Mouse (Mus musculus) adrenal gland (tissue): ENCODE data around the gene Gprc5d.

Experiments
- intact Hi-C: fragments of 180-260 bp; cut with DNase I; formaldehyde crosslinking; loops from one replicate; pipeline ENCODE4 v1.15.1; 2025

Gene Gprc5d

DNA sequence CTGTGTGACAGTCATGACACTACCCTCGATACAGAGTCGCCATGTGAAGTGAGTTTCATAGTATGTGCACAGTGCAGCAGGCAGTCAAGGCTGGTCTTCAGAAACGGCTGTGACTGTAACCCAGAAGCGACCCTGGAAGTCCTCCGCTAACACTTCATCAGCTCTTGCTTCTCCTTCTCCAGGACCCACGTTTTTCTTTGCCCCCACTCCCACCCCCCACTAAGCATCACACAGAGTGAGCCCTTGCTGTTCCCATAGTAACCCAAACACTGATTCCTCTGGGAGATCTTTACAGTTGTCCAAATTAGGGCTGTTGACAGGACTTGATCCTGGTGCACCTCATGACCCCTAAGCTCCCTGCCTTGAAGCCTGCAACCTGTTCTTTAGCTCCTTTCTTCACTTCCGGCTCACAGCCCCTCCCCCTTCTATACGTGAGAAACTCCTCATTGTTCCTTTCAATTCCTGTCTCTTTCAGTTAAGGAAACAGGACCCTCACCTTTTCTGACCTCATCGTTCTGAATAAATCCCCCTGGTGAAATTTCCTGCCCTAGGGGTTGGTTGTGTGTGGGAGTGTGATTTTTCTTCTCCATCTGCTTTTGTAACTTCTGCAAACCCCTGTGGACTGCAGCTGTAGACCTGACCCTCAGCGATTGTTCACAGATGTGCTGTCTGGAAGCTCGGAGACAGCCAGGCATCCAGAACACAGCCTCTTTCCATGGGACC, 18.5 kb upstream of the Gprc5d start:
- intact Hi-C loops: no loop called here

DNA sequence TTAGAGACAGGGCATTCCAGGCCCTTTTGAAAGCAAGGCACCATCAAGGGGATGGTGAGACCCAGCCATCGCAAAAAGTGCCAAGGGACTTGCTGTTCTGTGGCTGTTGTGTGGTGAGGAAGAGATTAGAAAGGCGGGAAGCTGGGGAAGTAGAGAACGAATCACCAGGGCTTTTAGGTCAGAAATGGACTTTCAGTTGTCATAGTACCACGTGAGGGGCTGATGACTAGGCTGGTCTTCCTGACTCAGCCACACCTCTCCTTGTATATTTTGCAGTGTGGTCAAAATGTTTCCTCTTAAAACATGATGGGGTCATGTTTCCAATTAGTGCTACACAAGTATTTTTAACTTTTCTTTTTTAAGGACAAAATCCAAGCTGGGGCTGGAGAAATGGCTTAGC, 17.7 kb upstream of the Gprc5d start:
- intact Hi-C loops: no loop called here

DNA sequence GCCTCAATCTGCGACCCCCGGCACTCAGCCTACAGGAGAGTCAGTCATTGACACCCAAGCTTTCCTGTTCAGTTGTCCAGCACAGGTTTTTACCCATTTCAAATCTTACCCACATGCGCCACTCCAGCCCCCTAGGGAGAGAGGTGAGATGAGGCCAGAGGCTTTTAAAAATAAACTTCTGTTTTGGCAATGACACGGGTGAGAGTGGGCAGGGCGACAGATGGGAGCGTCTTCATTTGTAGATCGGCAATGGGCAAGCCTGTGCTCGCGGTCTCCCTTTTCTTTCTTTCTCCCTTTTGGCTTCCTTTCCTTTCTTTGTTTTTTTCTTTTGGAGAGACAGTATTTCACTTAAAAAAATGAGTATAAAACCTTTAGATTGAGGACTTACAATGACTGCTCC, 15.4 kb upstream of the Gprc5d start:
- intact Hi-C loops: no loop called here

DNA sequence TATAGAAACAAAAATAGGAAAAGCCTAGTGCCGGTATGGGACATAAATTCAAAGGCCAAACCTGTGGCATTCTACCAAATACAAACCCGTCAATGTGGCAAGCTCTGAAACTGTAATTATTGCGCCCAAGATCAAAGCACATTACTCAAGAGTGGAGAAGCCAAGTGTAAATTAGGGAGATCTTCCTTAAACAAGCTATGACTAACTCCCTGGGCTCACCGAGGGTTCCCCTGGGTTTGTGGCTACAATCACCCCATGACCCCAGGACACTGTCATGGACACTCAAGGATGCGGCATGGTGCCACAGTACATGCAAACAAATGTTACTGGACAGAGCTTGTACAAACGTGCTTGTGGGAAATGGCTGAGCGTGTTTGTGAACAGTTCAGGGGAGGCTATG, 15.0 kb upstream of the Gprc5d start:
- intact Hi-C loops: no loop called here

DNA sequence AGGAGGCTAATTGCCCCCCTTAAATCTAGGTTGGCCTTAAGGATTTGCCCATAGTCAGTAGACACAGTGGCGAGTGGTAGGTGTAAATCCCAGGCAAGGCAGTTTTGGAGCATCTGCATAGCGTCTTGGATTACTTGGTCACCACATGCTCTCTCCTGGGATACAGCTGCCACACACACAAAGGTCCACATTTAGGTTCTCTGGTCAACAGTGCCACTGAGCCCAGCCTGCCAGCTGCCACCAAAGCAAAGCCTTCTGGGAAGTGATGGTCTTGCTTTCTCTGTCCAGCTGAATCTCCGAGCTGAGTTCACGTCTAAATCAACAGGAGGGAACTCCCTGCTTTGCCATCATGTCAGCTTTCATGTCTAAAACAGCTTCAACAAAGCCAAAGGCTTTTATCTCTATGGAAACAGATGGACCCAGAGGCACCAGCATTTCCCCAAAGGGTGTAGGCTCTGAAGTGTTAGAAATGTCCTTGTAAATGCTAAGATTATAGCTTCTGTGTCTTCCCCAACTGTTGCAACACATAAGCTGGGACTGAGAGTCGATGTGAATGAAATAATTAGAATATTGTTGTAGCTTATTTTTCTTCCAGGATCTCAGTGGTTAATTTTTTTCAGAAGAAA, 6.8 kb upstream of the Gprc5d start:
- intact Hi-C loops: no loop called here

DNA sequence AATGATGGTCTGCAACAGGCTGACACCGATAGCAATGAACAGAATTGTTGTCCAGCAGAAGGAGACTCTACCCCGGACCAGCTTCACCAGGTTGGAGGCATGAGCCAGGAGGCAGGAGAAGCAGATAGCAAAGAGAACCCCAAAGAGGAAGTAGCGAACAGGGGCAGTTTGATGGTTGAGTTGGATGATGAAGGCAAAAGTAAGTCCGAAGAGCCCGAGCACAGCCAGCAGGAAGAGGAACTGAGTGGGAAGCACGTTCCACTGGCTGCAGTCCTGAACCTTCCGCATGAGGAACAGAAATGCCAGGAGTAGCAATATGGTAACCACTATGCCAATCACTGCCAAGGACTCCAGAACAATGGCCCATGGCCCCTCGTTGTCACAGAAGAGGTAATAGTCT, 1.6 kb downstream of the Gprc5d start:
- intact Hi-C loops: no loop called here

DNA sequence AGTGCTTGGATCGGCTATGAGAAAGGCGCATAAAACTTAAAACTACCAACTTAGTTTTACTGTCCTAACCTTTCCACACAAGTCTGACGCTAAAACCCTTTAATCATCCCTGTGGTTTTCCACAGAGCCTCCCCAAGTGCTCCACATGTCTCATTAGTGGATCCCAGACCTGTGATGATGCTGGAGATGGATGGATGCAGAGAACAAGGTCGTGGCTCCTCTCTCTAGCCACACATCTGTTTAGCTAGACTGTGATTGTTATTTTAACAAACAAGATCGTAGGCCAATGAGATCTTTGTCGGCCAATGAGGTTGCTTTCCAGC, 5.0 kb downstream of the Gprc5d start:
- intact Hi-C loops: no loop called here

DNA sequence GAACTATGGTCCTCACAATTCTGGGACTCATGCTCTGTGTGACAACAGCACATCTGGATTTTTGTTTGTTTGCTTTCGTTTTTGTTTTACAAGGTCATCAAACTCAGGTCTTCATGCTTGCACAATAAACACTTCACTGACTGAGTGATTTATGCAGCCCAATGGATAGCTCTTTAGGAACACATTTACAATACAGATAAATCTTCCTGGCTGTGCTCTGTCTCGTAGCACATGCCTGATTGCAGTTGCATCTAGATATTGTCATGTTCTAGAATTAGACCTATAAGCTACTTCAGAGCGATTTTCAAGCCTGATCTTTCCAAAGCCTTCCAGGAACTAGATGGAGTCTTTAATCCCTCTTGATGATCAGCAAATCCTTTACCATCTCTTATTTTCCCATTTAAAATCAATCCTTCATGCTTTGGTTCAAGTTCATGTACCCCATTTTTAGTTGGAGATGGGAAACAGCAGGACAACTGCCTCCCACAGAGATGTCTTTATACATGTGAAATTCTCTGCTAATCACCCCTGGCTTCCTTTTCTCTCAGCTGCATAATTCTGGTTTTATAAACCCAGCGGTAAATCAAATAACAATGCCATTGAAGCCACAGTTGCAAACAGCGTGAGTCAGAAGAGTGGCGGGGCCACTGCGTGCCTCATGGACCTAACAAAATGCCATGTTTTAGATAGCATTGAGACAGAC, 5.5 kb downstream of the Gprc5d start:
- intact Hi-C loops: no loop called here

DNA sequence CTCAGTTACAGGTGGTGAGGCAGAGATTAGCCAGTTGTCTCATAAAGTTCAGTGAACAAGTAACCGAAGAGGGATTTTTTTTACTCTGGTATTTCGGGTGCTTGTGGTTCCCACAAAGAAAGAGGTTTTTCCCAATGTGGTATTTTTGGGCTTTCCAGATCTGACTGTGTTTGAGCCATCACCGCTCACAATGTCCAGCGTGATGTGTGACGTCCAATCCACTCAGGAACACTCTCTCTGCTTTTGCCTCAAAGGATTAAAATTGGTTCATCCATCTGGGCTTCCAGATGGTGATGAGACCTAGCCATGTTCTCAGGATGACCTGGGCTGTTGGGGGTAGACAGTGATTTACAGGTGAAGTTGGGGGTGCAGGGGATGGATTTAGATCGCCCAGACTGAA, 11.1 kb downstream of the Gprc5d start:
- intact Hi-C loops: loop anchor here (5.0 kb wide), 1 partner anchor 35 kb away; no protein-coding TSS in a partner anchor

DNA sequence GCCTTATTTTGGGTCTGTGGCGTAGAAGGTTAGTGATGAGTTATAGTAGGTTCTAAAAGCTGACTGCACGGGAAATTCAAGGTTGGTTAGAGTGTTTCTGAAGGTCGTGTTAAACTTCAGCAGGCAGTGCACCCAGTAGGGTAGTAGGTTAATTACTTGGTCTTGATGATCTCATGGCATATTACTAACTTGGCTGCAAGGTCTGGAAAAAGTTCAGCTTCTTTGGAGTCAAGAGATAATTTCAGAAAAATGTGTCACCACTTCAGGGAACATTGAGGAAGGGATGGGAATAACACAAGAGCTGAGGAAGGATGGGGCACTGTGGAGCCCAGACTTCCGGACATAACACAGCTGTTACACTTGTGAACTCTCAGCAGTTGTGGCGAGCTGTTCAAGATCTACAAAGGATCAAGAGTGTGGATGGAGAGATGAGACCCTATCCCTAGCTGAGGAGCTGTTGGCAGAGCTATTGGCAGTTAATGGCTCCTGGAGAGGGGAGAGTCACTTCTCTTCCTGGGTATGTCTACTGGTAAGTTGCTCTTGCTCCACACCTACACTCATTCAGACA, 15.3 kb downstream of the Gprc5d start:
- intact Hi-C loops: no loop called here

DNA sequence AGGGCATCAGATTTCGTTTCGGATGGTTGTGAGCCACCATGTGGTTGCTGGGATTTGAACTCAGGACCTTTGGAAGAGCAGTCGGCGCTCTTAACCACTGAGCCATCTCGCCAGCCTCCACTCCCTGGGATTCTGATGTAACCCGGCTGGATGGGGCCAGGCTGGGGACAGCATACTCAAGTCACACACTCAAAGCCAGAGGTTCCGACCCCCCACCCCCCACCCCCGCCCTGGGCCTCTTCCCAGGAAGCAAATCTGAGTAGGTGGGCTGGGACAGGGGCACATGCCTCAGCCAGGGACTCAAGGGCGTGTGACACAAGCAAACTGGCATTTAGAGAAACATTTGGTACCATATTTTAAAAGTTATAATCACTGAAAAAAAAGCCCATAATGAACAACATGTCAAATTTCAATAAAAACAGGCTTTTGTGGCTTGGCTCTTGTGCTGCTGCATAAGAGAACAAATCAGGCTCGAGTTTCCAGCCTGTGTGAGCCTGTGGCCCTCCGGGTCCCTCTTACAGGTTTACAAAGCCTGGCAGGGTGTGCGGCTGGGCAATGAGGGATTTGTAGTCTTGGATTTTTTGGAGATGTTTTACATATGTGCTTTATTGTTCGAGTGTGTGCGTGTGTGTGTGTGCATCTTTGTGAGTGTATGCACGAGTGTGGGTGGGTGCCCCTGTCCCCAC, 17.2 kb downstream of the Gprc5d start:
- intact Hi-C loops: no loop called here

DNA sequence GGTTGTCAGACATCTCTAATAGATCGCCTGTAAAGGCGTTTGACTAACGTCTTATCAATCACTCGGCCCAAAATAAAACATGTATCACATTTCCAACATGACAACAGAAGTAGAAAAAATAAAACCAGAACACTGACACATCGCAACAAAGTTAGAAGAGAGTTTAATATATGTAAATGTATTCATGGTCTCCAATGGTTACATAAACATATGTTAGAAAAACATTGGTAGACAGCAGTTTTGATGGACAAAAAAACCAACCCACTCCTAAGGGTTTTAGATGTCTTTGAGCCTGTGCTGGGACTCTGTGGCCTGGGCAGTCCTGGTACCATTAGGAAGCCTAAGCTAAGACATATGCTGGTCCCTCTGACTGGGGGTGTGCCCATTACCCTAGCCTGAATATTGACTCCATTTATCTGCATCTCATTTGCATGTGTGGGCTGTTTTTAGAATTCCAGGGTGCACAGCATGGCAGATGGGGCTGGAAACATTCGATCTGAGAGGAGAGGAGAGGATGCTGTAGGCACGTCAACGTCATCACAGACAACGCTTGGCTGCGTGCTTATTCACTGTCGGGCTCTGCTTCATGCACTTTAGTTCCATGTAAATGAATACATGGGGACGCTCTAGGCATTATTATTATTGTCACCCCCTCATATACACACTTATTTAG, 25.1 kb downstream of the Gprc5d start:
- intact Hi-C loops: no loop called here

DNA sequence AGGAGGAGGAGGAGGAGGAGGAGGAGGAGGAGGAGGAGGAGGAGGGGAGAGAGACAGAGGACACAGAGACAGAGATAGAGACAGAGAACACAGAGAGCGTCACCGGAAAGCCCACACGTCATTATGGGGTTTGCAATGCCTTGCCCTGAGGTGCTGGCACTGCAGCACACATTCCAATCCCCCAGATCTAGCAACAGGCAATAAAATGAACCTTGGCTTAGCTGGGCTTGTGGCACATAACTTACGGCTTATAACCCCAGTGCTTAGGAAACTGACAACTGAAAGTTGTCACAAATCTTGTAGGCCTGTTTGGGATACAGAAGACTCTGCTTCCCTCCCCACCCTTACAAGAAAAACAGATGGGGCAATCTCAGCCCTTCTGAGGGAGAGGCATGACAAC, 27.4 kb downstream of the Gprc5d start:
- intact Hi-C loops: no loop called here

DNA sequence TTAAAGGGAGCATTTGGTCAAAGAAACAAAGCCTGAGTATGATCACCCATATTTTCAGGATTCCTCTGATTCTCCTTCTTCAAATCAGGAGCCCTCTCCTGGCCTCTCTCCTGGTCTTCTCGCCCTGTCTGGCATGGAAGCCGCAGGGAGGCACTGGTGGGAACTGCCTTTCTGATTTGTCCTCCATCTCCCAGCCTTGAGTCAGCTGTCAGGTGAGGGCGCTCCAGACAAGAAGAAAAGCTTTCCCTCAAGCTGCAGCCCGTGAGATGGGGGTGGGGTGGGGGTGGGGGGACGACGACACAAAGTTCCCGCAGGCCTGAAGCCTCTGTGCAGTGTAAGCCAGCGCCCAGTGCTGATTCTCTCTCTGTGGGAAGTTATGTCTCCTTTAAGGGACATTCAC, 28.3 kb downstream of the Gprc5d start:
- intact Hi-C loops: loop anchor here (2.0 to 10.0 kb wide), 3 partner anchors 62 to 311 kb away; no protein-coding TSS in a partner anchor

DNA sequence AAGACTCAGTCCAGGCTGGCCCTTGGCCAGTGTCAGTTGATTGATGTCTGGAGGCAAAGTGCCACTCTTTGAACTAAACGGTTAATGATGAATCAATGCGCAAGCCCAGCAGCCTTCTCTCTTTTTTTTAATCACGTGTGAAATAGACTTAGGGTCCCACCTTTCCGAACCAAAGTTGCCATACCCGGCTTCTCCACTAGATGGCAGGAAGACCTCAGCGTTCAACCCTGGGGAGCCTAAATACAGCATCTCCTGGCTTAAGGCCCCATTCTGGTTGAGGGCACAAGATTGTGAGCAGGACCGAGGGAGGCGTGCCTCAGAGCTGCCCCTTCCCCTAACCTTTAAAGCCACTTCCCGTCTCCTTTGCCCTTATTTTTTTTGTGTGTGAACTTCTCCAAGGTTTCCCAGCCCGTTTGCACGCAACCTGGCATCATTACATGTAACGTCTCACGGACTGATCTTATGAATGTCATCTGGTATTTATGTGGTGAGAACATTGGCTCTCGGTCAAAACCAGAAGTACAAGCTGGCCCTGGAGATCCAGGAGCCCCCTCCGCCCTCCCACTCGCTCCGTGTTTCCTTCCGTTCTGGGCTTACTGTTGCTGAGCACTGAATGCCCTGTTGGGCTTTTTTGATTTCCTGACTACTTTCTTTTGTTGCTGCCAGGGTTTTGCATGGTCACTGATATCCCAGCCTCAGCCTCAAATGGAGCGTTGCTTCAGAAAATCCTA, 30.2 kb downstream of the Gprc5d start:
- intact Hi-C loops: loop anchor here (1.0 to 10.0 kb wide), 4 partner anchors 56 to 313 kb away; no protein-coding TSS in a partner anchor

DNA sequence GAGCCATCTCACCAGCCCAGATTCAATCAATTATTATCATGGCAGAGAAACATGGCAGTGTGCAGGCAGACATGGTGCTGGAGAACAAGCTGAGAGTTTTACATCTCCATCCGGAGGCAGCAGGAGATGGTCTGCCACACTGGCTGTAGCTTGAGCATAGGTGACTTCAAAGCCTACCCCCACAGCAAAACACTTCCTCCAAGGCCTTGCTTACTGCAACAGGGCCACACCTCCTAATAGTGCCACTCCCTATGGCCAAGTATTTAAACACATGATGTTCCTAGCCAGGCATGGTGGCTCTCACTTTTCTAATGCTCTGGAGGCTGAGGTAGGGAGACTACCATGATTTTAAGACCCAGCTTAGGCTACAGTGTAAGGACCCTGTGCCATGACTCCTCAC, 32.4 kb downstream of the Gprc5d start:
- intact Hi-C loops: loop anchor here (5.0 to 10.0 kb wide), 2 partner anchors 58 to 289 kb away; no protein-coding TSS in a partner anchor

DNA sequence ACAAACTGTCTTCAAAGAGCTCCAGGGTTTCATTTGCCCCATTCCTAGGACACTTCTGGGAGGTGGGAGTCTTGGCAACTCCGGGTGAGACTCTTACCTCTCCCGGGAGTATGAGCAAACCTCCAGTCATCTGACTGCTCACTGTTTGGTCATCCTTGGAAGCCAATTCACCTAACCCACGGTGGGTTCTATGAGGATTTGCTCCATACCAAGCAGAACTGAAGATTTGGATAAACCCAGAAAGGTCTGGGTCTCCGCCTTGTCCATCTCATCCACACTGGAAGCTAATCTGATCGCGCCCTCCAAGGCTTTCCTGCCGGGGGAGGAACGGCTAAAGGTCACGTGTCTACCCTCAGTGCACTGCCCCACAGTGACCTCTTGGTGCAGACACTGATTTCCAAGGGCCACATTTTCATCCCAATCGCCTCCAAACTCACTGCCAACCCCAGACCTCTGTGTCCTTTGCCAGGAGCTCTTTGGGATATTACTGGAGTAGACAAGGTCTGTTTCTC, 34.0 kb downstream of the Gprc5d start:
- intact Hi-C loops: loop anchor here (10.0 kb wide), 1 partner anchor 291 kb away; no protein-coding TSS in a partner anchor

DNA sequence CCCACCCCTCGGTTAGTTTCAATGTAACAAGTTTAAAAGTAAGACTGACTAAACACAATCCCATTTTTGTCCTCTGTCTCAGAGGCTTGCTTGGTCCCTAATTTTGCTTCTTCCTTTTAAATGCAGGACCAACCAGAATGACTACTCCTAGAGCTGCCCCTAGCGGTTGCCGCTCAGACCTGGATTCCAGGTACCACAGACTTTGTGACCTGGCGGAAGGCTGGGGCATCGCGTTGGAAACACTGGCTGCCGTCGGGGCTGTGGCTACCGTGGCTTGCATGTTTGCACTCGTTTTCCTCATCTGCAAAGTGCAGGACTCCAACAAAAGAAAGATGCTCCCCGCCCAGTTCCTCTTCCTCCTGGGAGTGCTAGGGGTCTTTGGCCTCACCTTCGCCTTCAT, 39.7 kb downstream of the Gprc5d start:
- intact Hi-C loops: no loop called here

DNA sequence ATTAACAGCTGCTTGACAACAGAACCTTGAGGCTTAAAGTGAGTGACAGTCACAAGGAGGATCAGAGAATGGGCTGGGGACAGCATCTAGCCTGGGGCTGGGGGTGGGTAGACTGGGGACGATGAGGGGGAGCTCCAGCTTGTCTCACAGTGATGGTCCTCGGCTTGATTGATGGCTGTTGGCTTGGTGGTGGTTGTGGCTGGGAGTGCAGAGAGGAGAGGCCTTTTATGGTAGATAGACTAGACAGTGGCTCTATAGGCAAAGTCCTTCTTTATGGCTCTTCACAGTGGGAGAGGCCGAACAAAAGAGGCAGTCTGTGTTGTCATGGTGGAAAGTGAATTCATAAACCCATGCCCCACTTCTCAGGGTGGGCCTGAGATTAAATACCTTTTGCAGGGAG, 41.9 kb downstream of the Gprc5d start:
- intact Hi-C loops: no loop called here

DNA sequence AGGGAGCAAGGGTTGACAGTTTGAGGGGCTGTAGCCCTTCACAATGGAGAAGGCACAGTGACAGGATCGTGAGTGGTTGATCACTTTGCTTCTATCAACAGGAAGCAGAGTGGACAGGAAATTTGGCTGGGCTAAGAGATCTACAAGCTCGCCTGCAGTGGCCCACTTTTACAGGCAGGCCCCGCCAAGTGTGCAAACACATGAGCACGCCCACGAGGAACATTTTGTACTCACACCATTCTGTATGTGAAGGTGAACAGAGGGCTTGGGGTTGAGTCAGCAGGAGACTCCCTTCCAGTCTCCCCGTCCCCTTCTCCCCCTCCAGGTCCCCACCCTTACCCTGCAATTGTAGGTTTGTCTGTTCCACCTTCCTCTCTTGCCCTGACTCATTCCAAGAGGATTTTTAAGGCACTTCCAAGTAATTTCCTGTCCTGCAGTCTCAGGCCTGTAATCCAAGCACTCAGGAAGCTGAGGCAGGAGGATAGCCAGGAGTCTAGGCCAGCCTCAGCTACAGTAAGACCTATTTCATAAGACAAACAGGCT, 43.6 kb downstream of the Gprc5d start:
- intact Hi-C loops: no loop called here
